Mouse (Mus musculus): Measurements from ENCODE around the gene Efna5. TPM values are rescaled to one million over a fixed set of nuclear protein-coding genes. Genes with fewer than 3 reads are reported as not detected.

The Efna5 gene
- total and polyA plus RNA-seq, 3 experiments = 0.04 to 0.23 TPM; not detected in 1

DNA sequence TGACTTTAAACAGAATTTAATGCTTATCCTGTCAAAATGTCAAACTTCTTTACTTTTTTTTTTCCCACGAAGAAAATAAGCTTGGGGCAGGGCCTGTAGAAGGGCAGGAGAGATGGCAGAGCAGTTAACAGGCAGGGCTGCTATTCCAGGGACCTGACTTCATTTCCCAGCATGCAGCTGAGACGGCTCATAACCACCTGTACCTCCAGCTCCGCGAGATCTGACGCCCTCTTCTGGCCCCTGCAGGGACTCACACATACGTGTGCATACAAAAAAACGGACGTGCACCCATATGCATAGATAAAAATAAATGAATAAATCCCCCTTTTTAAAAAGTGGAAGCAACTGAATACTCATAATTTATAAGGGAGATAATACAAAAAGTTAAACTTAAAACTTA is 16.2 kb downstream of the Efna5 start:
- H3K4me2 ChIP-seq (ENCODE audit: insufficient read depth, low read depth, poor library complexity, severe bottlenecking) = no peak overlapping the region
- no peaks in the 10 kb centered on the region for H3K27me3 ChIP-seq (replicated peaks)
- no peak overlapping the region for H3K4me3 ChIP-seq (replicated peaks in 1 of 3; ENCODE audit: low read depth in 2 of 3, low read length in 2 of 3, poor library complexity in 1 of 3)
- in situ Hi-C loops (cut with MboI; ENCODE audit: low pct_ligation_motif_present, low pct_unique_long_range_greater_than_20kb, low sequenced_read_pairs) = no loop called here
- dilution Hi-C loops (cut with MboI; ENCODE audit: extremely low pct_ligation_motif_present, extremely low pct_unique_long_range_greater_than_20kb, low sequenced_read_pairs) = no loop called here
- no peaks in the 10 kb centered on the region for H3K79me2 ChIP-seq (replicated peaks; ENCODE audit: control insufficient read depth, extremely low read depth, insufficient read depth, poor library complexity, severe bottlenecking)
- peaks cover 0 to 14% of the 10 kb centered on the region in 2 experiments; a peak in 1 of 4 replicates for H3K4me1 ChIP-seq (ENCODE audit: control insufficient read depth in 1 of 2, insufficient read depth in 2 of 2)
- H3K9me3 ChIP-seq (replicated peaks; ENCODE audit: low read length) = no peaks in the 10 kb centered on the region
- no peaks in the 10 kb centered on the region for H3K36me3 ChIP-seq (replicated peaks in 1 of 2; ENCODE audit: control insufficient read depth in 1 of 2, insufficient read depth in 1 of 2, low read length in 1 of 2)
- TF ChIP-seq USF1 (IDR thresholded peaks at IDR 0.05; ENCODE audit: low read depth, low read length) (no peak), ETS1 (conservative IDR thresholded peaks at IDR 0.05; ENCODE audit: low read depth, low read length) (no peak), ELF1 (IDR thresholded peaks at IDR 0.05; ENCODE audit: low read depth, low read length) (no peak), CHD1 (IDR thresholded peaks at IDR 0.05; ENCODE audit: low read depth, low read length) (no peak), ZNF384 (IDR thresholded peaks at IDR 0.05; ENCODE audit: low read depth, low read length) (no peak), ZKSCAN1 (IDR thresholded peaks at IDR 0.05; ENCODE audit: borderline replicate concordance, low read depth, low read length) (no peak), MEF2A (IDR thresholded peaks at IDR 0.05; ENCODE audit: borderline replicate concordance, low read depth, low read length) (no peak)
- H3K9ac ChIP-seq (ENCODE audit: insufficient read depth, low read depth) = no peak overlapping the region
- no peak for DNase-seq (ENCODE audit: extremely low read depth)
- H3K27ac ChIP-seq (ENCODE audit: insufficient read depth, low read depth) = no peak overlapping the region

DNA sequence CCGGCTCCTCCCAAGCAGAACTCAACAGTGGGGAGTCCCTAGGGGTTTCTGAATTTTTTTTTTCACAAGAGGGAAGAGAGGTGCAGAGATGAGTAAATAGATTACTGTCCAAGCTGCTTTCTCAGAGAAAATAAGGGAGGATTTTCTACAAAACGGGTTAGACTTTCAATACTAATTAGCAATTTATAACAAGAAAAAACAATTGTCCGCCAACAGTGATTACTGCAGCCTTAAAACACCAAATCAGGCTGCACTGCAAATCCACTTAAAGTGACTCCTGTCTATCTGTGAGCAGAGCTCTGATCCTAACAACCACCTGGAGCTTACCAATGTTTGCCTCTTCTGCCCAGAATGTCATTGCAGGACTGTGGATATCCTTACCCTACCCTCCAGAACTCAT is 18.1 kb downstream of the Efna5 start:
- Histone ChIP-seq H3K27ac (ENCODE audit: insufficient read depth, low read depth) (no peak overlapping the region), H3K9me3 (replicated peaks; ENCODE audit: low read length) (no peaks in the 10 kb centered on the region), H3K27me3 (replicated peaks) (no peaks in the 10 kb centered on the region), H3K9ac (ENCODE audit: insufficient read depth, low read depth) (no peak overlapping the region), H3K4me1 (ENCODE audit: control insufficient read depth in 1 of 2, insufficient read depth in 2 of 2) (peaks cover 0 to 7% of the 10 kb centered on the region in 2 experiments; a peak in 1 of 4 replicates), H3K36me3 (replicated peaks in 1 of 2; ENCODE audit: control insufficient read depth in 1 of 2, insufficient read depth in 1 of 2, low read length in 1 of 2) (no peaks in the 10 kb centered on the region), H3K79me2 (replicated peaks; ENCODE audit: control insufficient read depth, extremely low read depth, insufficient read depth, poor library complexity, severe bottlenecking) (no peaks in the 10 kb centered on the region), H3K4me3 (replicated peaks in 1 of 3; ENCODE audit: low read depth in 2 of 3, low read length in 2 of 3, poor library complexity in 1 of 3) (no peak overlapping the region), H3K4me2 (ENCODE audit: insufficient read depth, low read depth, poor library complexity, severe bottlenecking) (no peak overlapping the region)
- no peak for DNase-seq (ENCODE audit: extremely low read depth)
- dilution Hi-C loops (cut with MboI; ENCODE audit: extremely low pct_ligation_motif_present, extremely low pct_unique_long_range_greater_than_20kb, low sequenced_read_pairs) (no loop called here), in situ Hi-C loops (cut with MboI; ENCODE audit: low pct_ligation_motif_present, low pct_unique_long_range_greater_than_20kb, low sequenced_read_pairs) (no loop called here)
- TF ChIP-seq IRF4 (IDR thresholded peaks at IDR 0.05; ENCODE audit: low read depth, low read length) = no peak
- no peak for TF ChIP-seq NRF1 (IDR thresholded peaks at IDR 0.05; ENCODE audit: low read depth, low read length)
- no peak for TF ChIP-seq CTCF (conservative IDR thresholded peaks at IDR 0.05 in 1 of 2, IDR thresholded peaks at IDR 0.05 in 1 of 2; ENCODE audit: low read depth in 2 of 2, low read length in 2 of 2)
- no peak for TF ChIP-seq ELF1 (IDR thresholded peaks at IDR 0.05; ENCODE audit: low read depth, low read length)
- TF ChIP-seq EP300 (IDR thresholded peaks at IDR 0.05; ENCODE audit: low read length) = no peak
- TF ChIP-seq POLR2AphosphoS2 (IDR thresholded peaks at IDR 0.05; ENCODE audit: low read depth, low read length) = no peak
- TF ChIP-seq MAX (IDR thresholded peaks at IDR 0.05; ENCODE audit: low read length) = no peak
- TF ChIP-seq MEF2A (IDR thresholded peaks at IDR 0.05; ENCODE audit: borderline replicate concordance, low read depth, low read length) = no peak
- no peak for TF ChIP-seq TCF12 (IDR thresholded peaks at IDR 0.05; ENCODE audit: low read depth, low read length)
- no peak for TF ChIP-seq BHLHE40 (IDR thresholded peaks at IDR 0.05; ENCODE audit: low read depth, low read length)
- no peak for TF ChIP-seq SMC3 (IDR thresholded peaks at IDR 0.05; ENCODE audit: low read depth, low read length)

All from CH12.LX (cell line).